Mouse (Mus musculus) cortical plate, adult 2 months (tissue): ENCODE measurements around the gene Kcnk1.

ENCODE experiments used
- CTCF ChIP-seq: fragments of 200-500 bp; IDR thresholded peaks from 2 replicates; pipeline ENCODE4 v1.5.1; 2011; ENCODE audit warnings: mild to moderate bottlenecking, control low read depth, low read length; ENCODE audit not compliant: insufficient read depth; ENCODE audit errors: extremely low read depth
- POLR2A ChIP-seq: fragments of 200-500 bp; IDR thresholded peaks from 2 replicates; pipeline ENCODE4 v1.6.1; 2011; ENCODE audit warnings: mild to moderate bottlenecking, low read length, control low read depth; ENCODE audit not compliant: insufficient read depth; ENCODE audit errors: extremely low read depth

- TF ChIP-seq CTCF (no peak), POLR2A (no peak)
Measured at GRCm38 (mm10) chr8:126008945-126009344, 14.0 kb downstream of the Kcnk1 start.
